Mouse (Mus musculus): ENCODE results near the gene Dhx30. TPM values are rescaled to one million over a fixed set of nuclear protein-coding genes. Genes with fewer than 3 reads are reported as not detected.

Dhx30 gene
- polyA plus RNA-seq, 1 experiment from 2014 or later = 134 TPM

Other genes with a start within 250 kb of the Dhx30 start
- 33.0 and 35.5 TPM in 2 replicates for gene Cdc25a, start 242.3 kb downstream of the Dhx30 start, polyA plus RNA-seq (2014; fragmentation: Nextera tagmentation; extraction: Ambion mirVana)
- 60.8 and 67.1 TPM in 2 replicates for gene Map4, start 186.4 kb downstream of the Dhx30 start, polyA plus RNA-seq (2014; fragmentation: Nextera tagmentation; extraction: Ambion mirVana)
- 125 and 127 TPM in 2 replicates for gene Smarcc1, start 122 bp downstream of the Dhx30 start, polyA plus RNA-seq (2014; fragmentation: Nextera tagmentation; extraction: Ambion mirVana)
- 2.6 and 3.5 TPM in 2 replicates for gene Cspg5, start 126.0 kb upstream of the Dhx30 start, polyA plus RNA-seq (2014; fragmentation: Nextera tagmentation; extraction: Ambion mirVana)
- gene Elp6, start 187.3 kb upstream of the Dhx30 start, polyA plus RNA-seq (2014; fragmentation: Nextera tagmentation; extraction: Ambion mirVana) = 26.8 and 30.1 TPM in 2 replicates
- 28.0 and 28.7 TPM in 2 replicates for gene Scap, start 215.5 kb upstream of the Dhx30 start, polyA plus RNA-seq (2014; fragmentation: Nextera tagmentation; extraction: Ambion mirVana)

Data from intestine, embryonic 14.5 days (tissue).